Mouse (Mus musculus) lung, embryonic 16.5 days (tissue): Measurements from ENCODE around the gene Tmem115. TPM values are rescaled to one million over a fixed set of nuclear protein-coding genes. Genes with fewer than 3 reads are reported as not detected.

Source experiments
- ATAC-seq: fragments of 200-750 bp; cut with Nextera tagmentation; 2 replicates; pipeline ENCODE4 v1.8.0; 2017; ENCODE audit warnings: low read depth, mild to moderate bottlenecking, moderate library complexity
- H3K27ac ChIP-seq: fragments of 300-500 bp; sonication (generic); 2 replicates; pipeline ENCODE4 v1.5.1; 2014; ENCODE audit warnings: mild to moderate bottlenecking, control low read depth, low read length
- H3K27me3 ChIP-seq: fragments of 300-500 bp; sonication (generic); 2 replicates; pipeline ENCODE4 v1.6.1; 2014; ENCODE audit warnings: low read depth, low read length, mixed read lengths; ENCODE audit not compliant: control insufficient read depth, insufficient read depth
- H3K36me3 ChIP-seq: fragments of 300-500 bp; sonication (generic); 2 replicates; pipeline ENCODE4 v1.6.1; 2014; ENCODE audit warnings: low read length; ENCODE audit not compliant: control insufficient read depth, insufficient read depth
- H3K4me1 ChIP-seq: fragments of 300-500 bp; sonication (generic); replicated peaks from 2 replicates; pipeline ENCODE4 v1.6.1; 2014; ENCODE audit warnings: low read length, mixed read lengths; ENCODE audit not compliant: control insufficient read depth, insufficient read depth
- H3K4me2 ChIP-seq: fragments of 300-500 bp; sonication (generic); 2 replicates; pipeline ENCODE4 v1.6.1; 2014; ENCODE audit warnings: low read depth, low read length, control low read depth
- H3K4me3 ChIP-seq: fragments of 300-500 bp; sonication (generic); 2 replicates; pipeline ENCODE4 v1.5.1; 2014; ENCODE audit warnings: mild to moderate bottlenecking, low read length, control low read depth
- H3K9ac ChIP-seq: fragments of 300-500 bp; sonication (generic); 2 replicates; pipeline ENCODE4 v1.6.1; 2014; ENCODE audit warnings: low read length, control low read depth
- H3K9me3 ChIP-seq: fragments of 300-500 bp; sonication (generic); 2 replicates; pipeline ENCODE4 v1.6.1; 2016; ENCODE audit warnings: low read length; ENCODE audit not compliant: control insufficient read depth
- whole genome bisulfite sequencing: fragments of 180-500 bp; shearing (Covaris S2); extraction: QIAGEN DNeasy Blood & Tissue Kit; methylation state at CpG from one replicate; pipeline ENCODE4 v1.1.7; 2014; 5-methylcytosine and 5-hydroxymethylcytosine counted together
- polyA plus RNA-seq: library from polyadenylated mRNA; unstranded; fragments of >200 nt; fragmentation: Nextera tagmentation; extraction: Ambion mirVana; gene quantifications from 2 replicates; pipeline ENCODE4 v1.2.1, GENCODE M21; 2015

The Tmem115 gene
- polyA plus RNA-seq, 1 experiment from 2014 or later: 39.4 TPM

- H3K9ac ChIP-seq: no peak overlapping the region
- ATAC-seq: no peak
- H3K36me3 ChIP-seq: peaks cover 13% of the 10 kb centered on the region
- no peak overlapping the region for H3K4me2 ChIP-seq
- H3K9me3 ChIP-seq: no peaks in the 10 kb centered on the region
- H3K4me1 ChIP-seq: peaks cover 27% of the 10 kb centered on the region
- H3K27ac ChIP-seq: no peak overlapping the region
- WGBS: 93% methylated on average over 12 of the region's 12 CpGs
- no peak overlapping the region for H3K4me3 ChIP-seq
- no peaks in the 10 kb centered on the region for H3K27me3 ChIP-seq
Observed at GRCm38 (mm10) chr9:107544729-107545128, 11.0 kb downstream of the Tmem115 start.

GRCm38 (mm10) chr9:107545199-107545598, 11.5 kb downstream of the Tmem115 start:
- no peak overlapping the region for H3K27ac ChIP-seq
- H3K27me3 ChIP-seq: no peaks in the 10 kb centered on the region
- no peak for ATAC-seq
- 77% methylated on average over 10 of the region's 10 CpGs for WGBS
- H3K9me3 ChIP-seq: no peaks in the 10 kb centered on the region
- no peak overlapping the region for H3K4me2 ChIP-seq
- H3K4me1 ChIP-seq: peaks cover 27% of the 10 kb centered on the region
- no peak overlapping the region for H3K4me3 ChIP-seq
- H3K36me3 ChIP-seq: peaks cover 10% of the 10 kb centered on the region; the same call in 1 of the 2 replicates
- H3K9ac ChIP-seq: no peak overlapping the region

GRCm38 (mm10) chr9:107545602-107546001, 11.9 kb downstream of the Tmem115 start:
- Histone ChIP-seq H3K4me3 (no peak overlapping the region), H3K4me1 (peaks cover 29% of the 10 kb centered on the region), H3K27me3 (no peaks in the 10 kb centered on the region), H3K9ac (no peak overlapping the region), H3K9me3 (no peaks in the 10 kb centered on the region), H3K27ac (no peak overlapping the region), H3K36me3 (peaks cover 10% of the 10 kb centered on the region; the same call in 1 of the 2 replicates), H3K4me2 (no peak overlapping the region)
- 13% methylated on average over 3 of the region's 3 CpGs for WGBS
- ATAC-seq: no peak

- Histone ChIP-seq H3K27ac (no peak within 1 kb of the TSS), H3K4me3 (peak within 1 kb of the TSS; percentile 26)
Observed at GRCm38 (mm10) chr9:107547026-107547425, 13.3 kb downstream of the Tmem115 start, which contains the start of gene Zmynd10. TSS of gene Zmynd10 (plus strand) at chr9:107547298.

GRCm38 (mm10) chr9:107547957-107548356, 14.2 kb downstream of the Tmem115 start:
- H3K36me3 ChIP-seq: peaks cover 10% of the 10 kb centered on the region; the same call in 1 of the 2 replicates
- H3K27me3 ChIP-seq: no peaks in the 10 kb centered on the region
- no peak overlapping the region for H3K4me2 ChIP-seq
- no peak overlapping the region for H3K27ac ChIP-seq
- no peak overlapping the region for H3K9ac ChIP-seq
- H3K4me1 ChIP-seq: peaks cover 35% of the 10 kb centered on the region
- H3K9me3 ChIP-seq: no peaks in the 10 kb centered on the region
- ATAC-seq: no peak
- H3K4me3 ChIP-seq: no peak overlapping the region
- WGBS: 80% methylated on average over 5 of the region's 5 CpGs

More at GRCm38 (mm10) chr9:107547026-107547425, 13.3 kb downstream of the Tmem115 start, which contains the start of gene Zmynd10:
- WGBS: 2% methylated on average over 20 of the region's 20 CpGs
- H3K9ac ChIP-seq: 0 out of 2 replicates have a peak within 1 kb of the TSS, but pooled peaks have one; percentile 31
- peak within 1 kb of the TSS; percentile 49 for H3K4me2 ChIP-seq
- no peaks in the 10 kb centered on the region for H3K9me3 ChIP-seq
- ATAC-seq: peak; percentile 62
- peaks cover 10% of the 10 kb centered on the region; the same call in 1 of the 2 replicates for H3K36me3 ChIP-seq
- H3K4me1 ChIP-seq: peaks cover 33% of the 10 kb centered on the region
- no peaks in the 10 kb centered on the region for H3K27me3 ChIP-seq

GRCm38 (mm10) chr9:107548820-107549219, 15.1 kb downstream of the Tmem115 start:
- no peak overlapping the region for H3K27ac ChIP-seq
- H3K4me2 ChIP-seq: no peak overlapping the region
- peaks cover 43% of the 10 kb centered on the region for H3K4me1 ChIP-seq
- H3K4me3 ChIP-seq: no peak overlapping the region
- no peaks in the 10 kb centered on the region for H3K27me3 ChIP-seq
- no peak for ATAC-seq
- H3K9ac ChIP-seq: no peak overlapping the region
- peaks cover 10% of the 10 kb centered on the region; the same call in 1 of the 2 replicates for H3K36me3 ChIP-seq
- no peaks in the 10 kb centered on the region for H3K9me3 ChIP-seq
- WGBS: 82% methylated on average over 10 of the region's 10 CpGs

GRCm38 (mm10) chr9:107549297-107550074, 15.7 kb downstream of the Tmem115 start:
- peaks cover 44% of the 10 kb centered on the region for H3K4me1 ChIP-seq

GRCm38 (mm10) chr9:107550491-107551116, 16.9 kb downstream of the Tmem115 start:
- peak overlapping the region; percentile 91 for H3K4me2 ChIP-seq
- H3K27me3 ChIP-seq: no peaks in the 10 kb centered on the region
- no peak for ATAC-seq
- 29% methylated on average over 23 of the region's 23 CpGs for WGBS
- H3K9ac ChIP-seq: peak overlapping the region; percentile 73
- H3K27ac ChIP-seq: peak overlapping the region; percentile 18; the same call in 1 of the 2 replicates
- H3K9me3 ChIP-seq: no peaks in the 10 kb centered on the region
- H3K36me3 ChIP-seq: no peaks in the 10 kb centered on the region
- H3K4me1 ChIP-seq: peaks cover 45% of the 10 kb centered on the region
- peak overlapping the region; percentile 54 for H3K4me3 ChIP-seq

More at GRCm38 (mm10) chr9:107549297-107550074, 15.7 kb downstream of the Tmem115 start:
- no peak for ATAC-seq
- Histone ChIP-seq H3K36me3 (peaks cover 4% of the 10 kb centered on the region; the same call in 1 of the 2 replicates), H3K27me3 (no peaks in the 10 kb centered on the region), H3K4me3 (no peak overlapping the region), H3K9me3 (no peaks in the 10 kb centered on the region), H3K4me2 (no peak overlapping the region), H3K9ac (no peak overlapping the region), H3K27ac (no peak overlapping the region)
- 73% methylated on average over 20 of the region's 20 CpGs for WGBS
